Mouse (Mus musculus) G1E (cell line): Measurements from ENCODE around the gene Cntnap3. TPM values are rescaled to one million over a fixed set of nuclear protein-coding genes. Genes with fewer than 3 reads are reported as not detected.
"Not testable (repeated sequence)": the region's sequence is repeated elsewhere in the genome, so short reads cannot be mapped to it uniquely, and the experiment has no call there.

ENCODE experiments used
- ATAC-seq: 2 replicates; pipeline ENCODE4 v1.8.0; 2016; ENCODE audit warnings: mild to moderate bottlenecking; ENCODE audit not compliant: insufficient number of reproducible peaks, poor library complexity, low FRiP score, severe bottlenecking; ENCODE audit errors: extremely low read depth
- DNase-seq: peaks from one replicate; pipeline ENCODE4 v3.0.0; 2012; ENCODE audit warnings: low spot score
- H3K27me3 ChIP-seq: 2 replicates; pipeline ENCODE4 v1.6.1; 2012; ENCODE audit warnings: mild to moderate bottlenecking, low read length, inconsistent platforms; ENCODE audit not compliant: insufficient read depth
- H3K36me3 ChIP-seq: replicated peaks from 2 replicates; pipeline ENCODE3; 2012; ENCODE audit warnings: mild to moderate bottlenecking, inconsistent platforms
- H3K4me1 ChIP-seq: 2 replicates; pipeline ENCODE4 v1.6.1; 2012; ENCODE audit warnings: low read depth, low read length, inconsistent platforms, mixed read lengths; ENCODE audit not compliant: insufficient read depth
- H3K4me3 ChIP-seq: 2 replicates; pipeline ENCODE4 v1.5.1; 2012; ENCODE audit warnings: low read depth, mild to moderate bottlenecking, inconsistent platforms, low read length, moderate library complexity, mixed read lengths
- H3K9me3 ChIP-seq: replicated peaks from 2 replicates; pipeline ENCODE4 v1.6.1; 2012; ENCODE audit warnings: inconsistent platforms
- CTCF ChIP-seq: IDR thresholded peaks from 2 replicates; pipeline ENCODE4 v1.5.1; 2012; ENCODE audit warnings: low read depth, low read length, inconsistent platforms, mixed read lengths
- GATA1 ChIP-seq: IDR thresholded peaks from 2 replicates; pipeline ENCODE4 v1.6.1; 2012; ENCODE audit warnings: borderline replicate concordance, low read length, inconsistent platforms, mixed read lengths
- GATA2 ChIP-seq: IDR thresholded peaks from 2 replicates; pipeline ENCODE4 v1.6.1; 2012; ENCODE audit warnings: low read depth, low read length, inconsistent platforms, borderline replicate concordance
- POLR2AphosphoS5 ChIP-seq: IDR thresholded peaks from 2 replicates; pipeline ENCODE4 v1.6.1; 2012; ENCODE audit warnings: low read depth, low read length, inconsistent platforms; ENCODE audit not compliant: insufficient replicate concordance
- TAL1 ChIP-seq: conservative IDR thresholded peaks from 2 replicates; pipeline ENCODE4 v1.6.1; 2012; ENCODE audit warnings: low read depth, low read length, inconsistent platforms, mixed read lengths
- polyA plus RNA-seq: library from polyadenylated mRNA; stranded (reverse); fragments of >175 nt; gene quantifications from 2 replicates; pipeline ENCODE4 v1.2.3, GENCODE M21; 2012
- total RNA-seq, 2 experiments: library from RNA; stranded (forward) in 1 of 2; stranded (reverse) in 1 of 2; fragments of 200-1000 nt in 1 of 2; fragments of >200 nt in 1 of 2; fragmentation: Nextera tagmentation in 1 of 2; gene quantifications; 2 replicates each; pipeline ENCODE4 v1.2.3; 2014 to 2017

The Cntnap3 gene
- not detected in 2 replicates for total RNA-seq (2014; fragmentation: Nextera tagmentation)
- 0.05 TPM in 1 of 2 replicates, not detected in the other for total RNA-seq (2017)
- not detected in 2 replicates for polyA plus RNA-seq

- DNase-seq (no peak), ATAC-seq (no peak)
- Histone ChIP-seq H3K36me3 (no peaks in the 10 kb centered on the region), H3K4me1 (no peaks in the 10 kb centered on the region), H3K4me3 (no peak within 1 kb of the TSS), H3K9me3 (no peaks in the 10 kb centered on the region), H3K27me3 (no peaks in the 10 kb centered on the region)
- TF ChIP-seq GATA1 (no peak), GATA2 (no peak), CTCF (no peak), POLR2AphosphoS5 (no peak), TAL1 (no peak)
Measured at GRCm38 (mm10) chr13:64903585-64904208, at the start of gene Cntnap3. TSS of gene Cntnap3 (minus strand) at chr13:64903955.

GRCm38 (mm10) chr13:64917191-64917590 is 13.4 kb upstream of the Cntnap3 start, which contains the start of gene Spata31:
TSS of gene Spata31 (plus strand) at chr13:64917406.
- DNase-seq (no peak), ATAC-seq (no peak)
- H3K36me3 ChIP-seq, result no peaks in the 10 kb centered on the region
- no peaks in the 10 kb centered on the region for H3K4me1 ChIP-seq
- TF ChIP-seq GATA1 (no peak), TAL1 (no peak), CTCF (no peak), POLR2AphosphoS5 (no peak), GATA2 (no peak)
- no peak within 1 kb of the TSS for H3K4me3 ChIP-seq
- H3K9me3 ChIP-seq, result no peaks in the 10 kb centered on the region
- no peaks in the 10 kb centered on the region; the same call in 1 of the 2 replicates for H3K27me3 ChIP-seq

- Histone ChIP-seq H3K4me3 (no peak overlapping the region), H3K27me3 (no peaks in the 10 kb centered on the region), H3K36me3 (no peaks in the 10 kb centered on the region), H3K4me1 (no peaks in the 10 kb centered on the region), H3K9me3 (no peaks in the 10 kb centered on the region)
- no peak for TF ChIP-seq GATA2
- no peak for TF ChIP-seq CTCF
- TF ChIP-seq TAL1, result no peak
- TF ChIP-seq POLR2AphosphoS5, result no peak
- TF ChIP-seq GATA1, result no peak
- ATAC-seq (no peak), DNase-seq (no peak)
Measured at GRCm38 (mm10) chr13:64903132-64903531, 623 bp downstream of the Cntnap3 start.

- H3K9me3 ChIP-seq, result no peaks in the 10 kb centered on the region
Measured at GRCm38 (mm10) chr13:64865397-64865796, 38.4 kb downstream of the Cntnap3 start.

GRCm38 (mm10) chr13:64824856-64825255 is 78.9 kb downstream of the Cntnap3 start:
- H3K27me3 ChIP-seq, ATAC-seq, H3K36me3 ChIP-seq, H3K4me1 ChIP-seq, H3K4me3 ChIP-seq, H3K9me3 ChIP-seq, DNase-seq: not testable (repeated sequence)

More at GRCm38 (mm10) chr13:64865397-64865796, 38.4 kb downstream of the Cntnap3 start:
- ATAC-seq (peak; percentile 45; the same call in 1 of the 2 replicates), DNase-seq (no peak)
- Histone ChIP-seq H3K27me3 (no peaks in the 10 kb centered on the region), H3K4me3 (no peak overlapping the region), H3K36me3 (no peaks in the 10 kb centered on the region), H3K4me1 (no peaks in the 10 kb centered on the region)
- TF ChIP-seq TAL1, result no peak
- no peak for TF ChIP-seq GATA2
- TF ChIP-seq GATA1, result no peak
- TF ChIP-seq POLR2AphosphoS5, result no peak
- no peak for TF ChIP-seq CTCF

- H3K9me3 ChIP-seq, result no peaks in the 10 kb centered on the region
- H3K4me3 ChIP-seq, result no peak overlapping the region
- H3K4me1 ChIP-seq, result no peaks in the 10 kb centered on the region
- ATAC-seq (no peak), DNase-seq (no peak)
- H3K27me3 ChIP-seq, result no peaks in the 10 kb centered on the region; the same call in 1 of the 2 replicates
- TF ChIP-seq TAL1, result no peak
- TF ChIP-seq POLR2AphosphoS5, result no peak
- no peak for TF ChIP-seq CTCF
- no peak for TF ChIP-seq GATA2
- H3K36me3 ChIP-seq, result no peaks in the 10 kb centered on the region
Measured at GRCm38 (mm10) chr13:64745383-64745782, 158.4 kb downstream of the Cntnap3 start.

GRCm38 (mm10) chr13:64732244-64732643 is 171.5 kb downstream of the Cntnap3 start:
- DNase-seq, result no peak
- TF ChIP-seq GATA1, result no peak
- no peak for TF ChIP-seq CTCF
- TF ChIP-seq TAL1, result no peak
- TF ChIP-seq POLR2AphosphoS5, result no peak
- no peak for TF ChIP-seq GATA2
- no peaks in the 10 kb centered on the region for H3K9me3 ChIP-seq
- H3K36me3 ChIP-seq, result no peaks in the 10 kb centered on the region
- 0 out of 2 replicates have a peak, but pooled peaks have one; percentile 28 for ATAC-seq
- no peaks in the 10 kb centered on the region for H3K27me3 ChIP-seq
- H3K4me1 ChIP-seq, result no peaks in the 10 kb centered on the region
- H3K4me3 ChIP-seq, result no peak overlapping the region
